Comparison of ENCODE assay signal across 35 mouse cellular contexts in the genomic region with DNA sequence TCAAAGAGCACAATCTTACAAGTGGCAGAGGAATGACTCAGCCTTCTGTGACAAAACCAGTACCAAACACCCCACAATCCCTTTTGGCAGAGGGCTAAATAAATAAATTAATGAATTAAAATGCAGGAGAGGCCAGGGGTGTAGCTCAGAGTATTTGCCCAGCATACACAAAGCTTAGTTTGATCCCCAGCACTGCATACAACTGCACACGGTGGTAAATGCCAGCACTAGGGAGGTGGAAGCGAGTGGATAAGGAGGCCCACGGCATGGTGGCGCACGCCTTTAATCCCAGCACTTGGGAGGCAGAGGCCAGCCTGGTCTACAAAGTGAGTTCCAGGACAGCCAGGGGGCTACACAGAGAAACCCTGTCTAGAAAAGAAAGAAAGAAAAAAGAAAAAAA. TPM values are rescaled to one million over a fixed set of nuclear protein-coding genes. Genes with fewer than 3 reads are reported as not detected.
"Had no signal": no experiment of that assay in that cellular context is flagged by ENCODE, and none has a peak within 500 bp of the region (broad histone marks: within the 10 kb centered on the region; RNA-seq: fewer than 3 reads in every experiment).

No protein-coding gene starts in this region.

- H3K4me3 ChIP-seq: heart, embryonic 10.5 days; heart, embryonic 12.5 days; heart, embryonic 13.5 days; heart, embryonic 15.5 days; hindbrain, embryonic 10.5 days; hindbrain, embryonic 12.5 days; hindbrain, embryonic 13.5 days; hindbrain, embryonic 15.5 days; intestine, embryonic 15.5 days; kidney, embryonic 15.5 days; left cerebral cortex, adult 2 months had no signal

- H3K9me3 ChIP-seq: heart, embryonic 10.5 days; heart, embryonic 12.5 days; heart, embryonic 13.5 days; heart, embryonic 15.5 days; hindbrain, embryonic 10.5 days; hindbrain, embryonic 12.5 days; hindbrain, embryonic 13.5 days; hindbrain, embryonic 15.5 days; intestine, embryonic 15.5 days; kidney, embryonic 15.5 days had no signal

- H3K27ac ChIP-seq: heart, embryonic 10.5 days; heart, embryonic 13.5 days; heart, embryonic 15.5 days; hindbrain, embryonic 10.5 days; hindbrain, embryonic 12.5 days; hindbrain, embryonic 13.5 days; hindbrain, embryonic 14.5 days; hindbrain, embryonic 15.5 days; hindbrain, postnatal 0 days; intestine, embryonic 15.5 days; kidney, embryonic 15.5 days; kidney, postnatal 0 days; left cerebral cortex, adult 2 months had no signal

- H3K4me1 ChIP-seq: heart, embryonic 10.5 days; heart, embryonic 12.5 days; heart, embryonic 13.5 days; heart, embryonic 15.5 days; hindbrain, embryonic 10.5 days; hindbrain, embryonic 12.5 days; hindbrain, embryonic 13.5 days; hindbrain, embryonic 15.5 days; intestine, embryonic 15.5 days; kidney, embryonic 15.5 days had no signal

- H3K4me2 ChIP-seq: heart, embryonic 11.5 days; heart, embryonic 12.5 days; heart, embryonic 13.5 days; heart, embryonic 15.5 days; hindbrain, embryonic 12.5 days; hindbrain, embryonic 13.5 days; hindbrain, embryonic 14.5 days; hindbrain, embryonic 15.5 days; intestine, embryonic 15.5 days; kidney, embryonic 15.5 days had no signal

- H3K27me3 ChIP-seq: heart, embryonic 12.5 days; heart, embryonic 13.5 days; heart, embryonic 15.5 days; hindbrain, embryonic 12.5 days; hindbrain, embryonic 13.5 days; hindbrain, embryonic 15.5 days; intestine, embryonic 15.5 days; kidney, embryonic 15.5 days had no signal

- ATAC-seq: hindbrain, embryonic 16.5 days; hindbrain, postnatal 0 days; inflammation-experienced regulatory T-cells, adult 6 months; intestine, embryonic 15.5 days; intestine, embryonic 16.5 days; intestine, postnatal 0 days had no signal

- DNase-seq: heart, postnatal 14 days; heart, postnatal 36 days; heart, postnatal 4 days; kidney, adult 11 months; kidney, adult 18-20 months; kidney, adult 2 months; kidney, adult 8-10 months; kidney, postnatal 10 days; kidney, postnatal 14 days; kidney, postnatal 25 days; kidney, postnatal 36 days; kidney, postnatal 4 days; layer of hippocampus, adult 9-11 months; layer of hippocampus, postnatal 36 days had no signal

- H3K9ac ChIP-seq: heart, embryonic 12.5 days; heart, embryonic 13.5 days; heart, embryonic 15.5 days; hindbrain, embryonic 12.5 days; hindbrain, embryonic 13.5 days; hindbrain, embryonic 14.5 days; hindbrain, embryonic 15.5 days; intestine, embryonic 15.5 days; kidney, embryonic 15.5 days had no signal

RNA-seq across cellular contexts. Expression of gene Pkd1l3, which starts 58.3 kb away (rescaled TPM):
- total RNA-seq: heart, postnatal 25 days; heart, postnatal 36 days; heart, postnatal 4 days had no signal
- polyA plus RNA-seq: heart, embryonic 14.5 days; intestine, postnatal 0 days; kidney, postnatal 0 days had no signal
